Mouse (Mus musculus) forebrain, embryonic 16.5 days (tissue): ENCODE measurements around the gene Stard9. TPM values are rescaled to one million over a fixed set of nuclear protein-coding genes. Genes with fewer than 3 reads are reported as not detected.

Experiments
- ATAC-seq: fragments of 200-750 bp; cut with Nextera tagmentation; 2 replicates; pipeline ENCODE4 v1.8.0; 2017; ENCODE audit warnings: mild to moderate bottlenecking, moderate library complexity
- H3K27ac ChIP-seq: fragments of 300-500 bp; sonication (generic); 2 replicates; pipeline ENCODE4 v1.5.1; 2014; ENCODE audit warnings: low read length, control low read depth
- H3K27me3 ChIP-seq: fragments of 300-500 bp; sonication (generic); replicated peaks from 2 replicates; pipeline ENCODE4 v1.6.1; 2014; ENCODE audit warnings: low read length; ENCODE audit not compliant: control insufficient read depth, insufficient read depth
- H3K36me3 ChIP-seq: fragments of 300-500 bp; sonication (generic); 2 replicates; pipeline ENCODE4 v1.6.1; 2014; ENCODE audit not compliant: control insufficient read depth, insufficient read depth
- H3K4me1 ChIP-seq: fragments of 300-500 bp; sonication (generic); replicated peaks from 2 replicates; pipeline ENCODE4 v1.6.1; 2014; ENCODE audit warnings: low read length; ENCODE audit not compliant: control insufficient read depth, insufficient read depth
- H3K4me2 ChIP-seq: fragments of 300-500 bp; sonication (generic); 2 replicates; pipeline ENCODE4 v1.6.1; 2014; ENCODE audit warnings: mild to moderate bottlenecking, low read length, control low read depth
- H3K4me3 ChIP-seq: fragments of 300-500 bp; sonication (generic); replicated peaks from 2 replicates; pipeline ENCODE4 v1.5.1; 2014; ENCODE audit warnings: mild to moderate bottlenecking, low read length, control low read depth
- H3K9ac ChIP-seq: fragments of 300-500 bp; sonication (generic); replicated peaks from 2 replicates; pipeline ENCODE4 v1.6.1; 2014; ENCODE audit warnings: low read depth, low read length, control low read depth
- H3K9me3 ChIP-seq: fragments of 300-500 bp; sonication (generic); 2 replicates; pipeline ENCODE4 v1.6.1; 2016; ENCODE audit warnings: low read length; ENCODE audit not compliant: control insufficient read depth
- WGBS: fragments of 180-500 bp; shearing (Covaris S2); extraction: QIAGEN DNeasy Blood & Tissue Kit; methylation state at CpG from one replicate; pipeline ENCODE4 v1.1.7; 2014; 5-methylcytosine and 5-hydroxymethylcytosine counted together
- polyA plus RNA-seq: library from polyadenylated mRNA; unstranded; fragments of >200 nt; fragmentation: Nextera tagmentation; extraction: Ambion mirVana; gene quantifications from 2 replicates; pipeline ENCODE4 v1.2.1, GENCODE M21; 2015

Stard9 gene
- polyA plus RNA-seq, 1 experiment from 2014 or later, result 4.2 TPM

- no peaks in the 10 kb centered on the region for H3K9me3 ChIP-seq
- WGBS, result 74% methylated on average over 4 of the region's 4 CpGs
- no peak overlapping the region for H3K9ac ChIP-seq
- ATAC-seq, result no peak
- H3K4me3 ChIP-seq, result no peak overlapping the region
- peaks cover 6% of the 10 kb centered on the region for H3K4me1 ChIP-seq
- no peak overlapping the region for H3K4me2 ChIP-seq
- no peaks in the 10 kb centered on the region for H3K27me3 ChIP-seq
- no peak overlapping the region for H3K27ac ChIP-seq
- H3K36me3 ChIP-seq, result no peaks in the 10 kb centered on the region
Measured at GRCm38 (mm10) chr2:120646777-120647176, 17.9 kb downstream of the Stard9 start.

- no peak for ATAC-seq
- no peak overlapping the region for H3K9ac ChIP-seq
- no peak overlapping the region for H3K27ac ChIP-seq
- no peaks in the 10 kb centered on the region for H3K9me3 ChIP-seq
- no peak overlapping the region for H3K4me2 ChIP-seq
- no peak overlapping the region for H3K4me3 ChIP-seq
- WGBS, result 82% methylated on average over 7 of the region's 7 CpGs
- no peaks in the 10 kb centered on the region for H3K4me1 ChIP-seq
- no peaks in the 10 kb centered on the region for H3K36me3 ChIP-seq
- H3K27me3 ChIP-seq, result no peaks in the 10 kb centered on the region
Measured at GRCm38 (mm10) chr2:120652256-120652924, 23.5 kb downstream of the Stard9 start.

GRCm38 (mm10) chr2:120652925-120653284 is 24.0 kb downstream of the Stard9 start:
- ATAC-seq, result no peak
- Histone ChIP-seq H3K36me3 (no peaks in the 10 kb centered on the region), H3K4me1 (no peaks in the 10 kb centered on the region), H3K4me2 (no peak overlapping the region), H3K27me3 (no peaks in the 10 kb centered on the region), H3K4me3 (no peak overlapping the region), H3K9me3 (no peaks in the 10 kb centered on the region), H3K9ac (no peak overlapping the region), H3K27ac (no peak overlapping the region)
- WGBS, result 90% methylated on average over 7 of the region's 7 CpGs

- no peaks in the 10 kb centered on the region for H3K9me3 ChIP-seq
- ATAC-seq, result no peak
- no peak overlapping the region for H3K27ac ChIP-seq
- H3K9ac ChIP-seq, result no peak overlapping the region
- H3K4me2 ChIP-seq, result no peak overlapping the region
- H3K4me3 ChIP-seq, result no peak overlapping the region
- 93% methylated on average over 2 of the region's 2 CpGs for WGBS
- no peaks in the 10 kb centered on the region for H3K27me3 ChIP-seq
- no peaks in the 10 kb centered on the region for H3K36me3 ChIP-seq
- no peaks in the 10 kb centered on the region for H3K4me1 ChIP-seq
Measured at GRCm38 (mm10) chr2:120654693-120655092, 25.8 kb downstream of the Stard9 start.

- H3K4me2 ChIP-seq, result no peak overlapping the region
- no peaks in the 10 kb centered on the region for H3K36me3 ChIP-seq
- no peak overlapping the region for H3K4me3 ChIP-seq
- 93% methylated on average over 5 of the region's 5 CpGs for WGBS
- H3K27me3 ChIP-seq, result no peaks in the 10 kb centered on the region
- H3K9me3 ChIP-seq, result no peaks in the 10 kb centered on the region
- H3K27ac ChIP-seq, result no peak overlapping the region
- H3K9ac ChIP-seq, result no peak overlapping the region
- no peak for ATAC-seq
- no peaks in the 10 kb centered on the region for H3K4me1 ChIP-seq
Measured at GRCm38 (mm10) chr2:120655905-120656304, 27.0 kb downstream of the Stard9 start.

- H3K27me3 ChIP-seq, result no peaks in the 10 kb centered on the region
- ATAC-seq, result no peak
- H3K36me3 ChIP-seq, result no peaks in the 10 kb centered on the region
- H3K27ac ChIP-seq, result no peak overlapping the region
- H3K4me3 ChIP-seq, result no peak overlapping the region
- H3K4me1 ChIP-seq, result no peaks in the 10 kb centered on the region
- 100% methylated on average over 2 of the region's 2 CpGs for WGBS
- H3K9ac ChIP-seq, result no peak overlapping the region
- no peak overlapping the region for H3K4me2 ChIP-seq
- H3K9me3 ChIP-seq, result no peaks in the 10 kb centered on the region
Measured at GRCm38 (mm10) chr2:120656711-120657110, 27.8 kb downstream of the Stard9 start.

- no peaks in the 10 kb centered on the region for H3K27me3 ChIP-seq
- H3K27ac ChIP-seq, result no peak overlapping the region
- H3K4me1 ChIP-seq, result 0 out of 2 replicates have a peak, but pooled peaks cover 2% of the 10 kb centered on the region
- H3K4me3 ChIP-seq, result no peak overlapping the region
- no peak overlapping the region for H3K9ac ChIP-seq
- ATAC-seq, result no peak
- H3K4me2 ChIP-seq, result no peak overlapping the region
- no peaks in the 10 kb centered on the region for H3K36me3 ChIP-seq
- no peaks in the 10 kb centered on the region for H3K9me3 ChIP-seq
- 71% methylated on average over 5 of the region's 5 CpGs for WGBS
Measured at GRCm38 (mm10) chr2:120658486-120658885, 29.6 kb downstream of the Stard9 start.

GRCm38 (mm10) chr2:120659318-120659717 is 30.4 kb downstream of the Stard9 start:
- Histone ChIP-seq H3K9me3 (no peaks in the 10 kb centered on the region), H3K4me1 (0 out of 2 replicates have a peak, but pooled peaks cover 3% of the 10 kb centered on the region), H3K36me3 (no peaks in the 10 kb centered on the region), H3K27ac (no peak overlapping the region), H3K27me3 (no peaks in the 10 kb centered on the region), H3K4me3 (no peak overlapping the region), H3K9ac (no peak overlapping the region), H3K4me2 (no peak overlapping the region)
- ATAC-seq, result no peak

- Histone ChIP-seq H3K9me3 (no peaks in the 10 kb centered on the region), H3K27me3 (no peaks in the 10 kb centered on the region), H3K9ac (no peak overlapping the region), H3K4me1 (0 out of 2 replicates have a peak, but pooled peaks cover 3% of the 10 kb centered on the region), H3K36me3 (no peaks in the 10 kb centered on the region), H3K4me3 (no peak overlapping the region), H3K4me2 (no peak overlapping the region), H3K27ac (no peak overlapping the region)
- ATAC-seq, result no peak
- WGBS, result 87% methylated on average over 5 of the region's 5 CpGs
Measured at GRCm38 (mm10) chr2:120660486-120661078, 31.7 kb downstream of the Stard9 start.
